ENCODE assay signal across 20 mouse cellular contexts in genomic region chr11:11818797-11819196, GRCm38 (mm10). TPM values are rescaled to one million over a fixed set of nuclear protein-coding genes. Genes with fewer than 3 reads are reported as not detected.
DNase-seq lines count a peak whose midpoint lies in the region; ATAC-seq and TF ChIP-seq lines count a peak whose summit lies in the region.
"Had no signal": no experiment of that assay in that cellular context is flagged by ENCODE, and none has a peak within 500 bp of the region (broad histone marks: within the 10 kb centered on the region; RNA-seq: fewer than 3 reads in every experiment).

No protein-coding gene starts in this region.

- H3K4me2 ChIP-seq in liver, embryonic 11.5 days = no peak overlapping the region
- no peak overlapping the region for H3K4me2 ChIP-seq in liver, embryonic 13.5 days
- H3K4me2 ChIP-seq: embryonic facial prominence, embryonic 12.5 days; limb, embryonic 15.5 days; midbrain, embryonic 13.5 days had no signal

- H3K79me2 ChIP-seq in liver, adult 2 months (ENCODE audit: control insufficient read depth, insufficient read depth, low read length) = no peaks in the 10 kb centered on the region

- no peaks in the 10 kb centered on the region for H3K9me3 ChIP-seq in liver, embryonic 11.5 days (ENCODE audit: control insufficient read depth, low read length)
- H3K9me3 ChIP-seq in liver, embryonic 13.5 days (replicated peaks) = no peaks in the 10 kb centered on the region
- H3K9me3 ChIP-seq: embryonic facial prominence, embryonic 12.5 days; limb, embryonic 15.5 days; midbrain, embryonic 13.5 days had no signal

- intact Hi-C loops in gastrocnemius, adult 2 months (cut with DNase I) = loop anchor here (5.0 to 10.0 kb wide), 3 partner anchors 474 to 716 kb away; no protein-coding TSS in a partner anchor
- intact Hi-C loops in left cerebral cortex, postnatal 36 days (cut with DNase I) = no loop called here

- no peak for ATAC-seq in liver, embryonic 11.5 days (replicated peaks; ENCODE audit: low FRiP score)
- ATAC-seq in liver, embryonic 13.5 days (ENCODE audit: low read depth) = no peak
- no peak for ATAC-seq in CD4-positive, CD25-positive, alpha-beta regulatory T cell, adult 4 months
- ATAC-seq: forebrain, postnatal 0 days; hindbrain, postnatal 0 days; intestine, postnatal 0 days; lung, postnatal 0 days; midbrain, embryonic 13.5 days had no signal

- TF ChIP-seq POLR2A in liver, adult 2 months (IDR thresholded peaks at IDR 0.05; ENCODE audit: extremely low read depth, insufficient read depth, low read length) = no peak

- no peak for TF ChIP-seq CTCF in liver, adult 2 months (IDR thresholded peaks at IDR 0.05; ENCODE audit: low read depth, low read length)
- no peak for TF ChIP-seq CTCF in gastrocnemius, adult 2 months (IDR thresholded peaks at IDR 0.05)

- WGBS in liver, adult 2 months = 30% methylated on average over 6 of the region's 6 CpGs
- 83% methylated on average over 6 of the region's 6 CpGs for WGBS in liver, embryonic 11.5 days
- 84% methylated on average over 6 of the region's 6 CpGs for WGBS in liver, embryonic 13.5 days (ENCODE audit: insufficient replicate concordance)

- DNase-seq in liver, adult 2 months (ENCODE audit: extremely low read depth, low read depth, low spot score) = peak; percentile 94
- no peak for DNase-seq in liver, embryonic 11.5 days (ENCODE audit: low spot score)
- peak; percentile 86 for DNase-seq in gastrocnemius, adult 2 months
- no peak for DNase-seq in liver, embryonic 13.5 days
- DNase-seq in left cerebral cortex, postnatal 36 days (ENCODE audit: low spot score in 2 of 2) = no peak
- DNase-seq in urinary bladder, postnatal 36 days (ENCODE audit: low spot score in 2 of 2) = no peak
- DNase-seq: adrenal gland, postnatal 10 days; cerebellum, adult 9-11 months; forebrain, postnatal 0 days; heart, postnatal 4 days; spleen, adult 18-20 months; thymus, adult 18-20 months had no signal

- H3K4me3 ChIP-seq in liver, adult 2 months (ENCODE audit: insufficient read depth, low read depth, low read length) = no peak overlapping the region
- no peak overlapping the region for H3K4me3 ChIP-seq in liver, embryonic 11.5 days (ENCODE audit: low read depth, low read length)
- peak overlapping the region; percentile 29; the same call in 1 of the 2 replicates for H3K4me3 ChIP-seq in gastrocnemius, adult 2 months
- H3K4me3 ChIP-seq in liver, embryonic 13.5 days (replicated peaks) = no peak overlapping the region
- H3K4me3 ChIP-seq: embryonic facial prominence, embryonic 12.5 days; limb, embryonic 15.5 days; midbrain, embryonic 13.5 days; myocyte had no signal

- no peaks in the 10 kb centered on the region for H3K4me1 ChIP-seq in liver, adult 2 months (ENCODE audit: control insufficient read depth, insufficient read depth, low read length)
- peaks cover 52% of the 10 kb centered on the region for H3K4me1 ChIP-seq in liver, embryonic 11.5 days (replicated peaks; ENCODE audit: control insufficient read depth, insufficient read depth, low read length)
- H3K4me1 ChIP-seq in liver, embryonic 13.5 days (replicated peaks) = peaks cover 77% of the 10 kb centered on the region

- no peak overlapping the region for H3K9ac ChIP-seq in liver, adult 2 months (ENCODE audit: low read depth, low read length)
- H3K9ac ChIP-seq in liver, embryonic 11.5 days (ENCODE audit: low read depth, low read length) = no peak overlapping the region
- no peak overlapping the region for H3K9ac ChIP-seq in liver, embryonic 13.5 days
- H3K9ac ChIP-seq: embryonic facial prominence, embryonic 12.5 days; forebrain, postnatal 0 days; limb, embryonic 15.5 days; midbrain, embryonic 13.5 days had no signal

- peaks cover 49% of the 10 kb centered on the region for H3K36me3 ChIP-seq in liver, adult 2 months (ENCODE audit: control insufficient read depth, insufficient read depth, low read length)
- no peaks in the 10 kb centered on the region for H3K36me3 ChIP-seq in liver, embryonic 11.5 days (ENCODE audit: control insufficient read depth, insufficient read depth, low read length)
- no peaks in the 10 kb centered on the region for H3K36me3 ChIP-seq in liver, embryonic 13.5 days
- H3K36me3 ChIP-seq: embryonic facial prominence, embryonic 12.5 days; limb, embryonic 15.5 days; midbrain, embryonic 13.5 days had no signal

- no peaks in the 10 kb centered on the region for H3K27me3 ChIP-seq in liver, adult 2 months (ENCODE audit: control insufficient read depth, insufficient read depth, low read length)
- H3K27me3 ChIP-seq in liver, embryonic 11.5 days (replicated peaks; ENCODE audit: control insufficient read depth, insufficient read depth, low read length) = no peaks in the 10 kb centered on the region
- no peaks in the 10 kb centered on the region for H3K27me3 ChIP-seq in liver, embryonic 13.5 days
- H3K27me3 ChIP-seq: embryonic facial prominence, embryonic 12.5 days; limb, embryonic 15.5 days; midbrain, embryonic 13.5 days had no signal

- H3K27ac ChIP-seq in liver, adult 2 months (replicated peaks; ENCODE audit: insufficient read depth, low read depth, low read length) = no peak overlapping the region
- H3K27ac ChIP-seq in liver, embryonic 11.5 days (ENCODE audit: low read depth, low read length) = no peak overlapping the region
- peak overlapping the region; percentile 86 for H3K27ac ChIP-seq in gastrocnemius, adult 2 months
- peak overlapping the region; percentile 63 for H3K27ac ChIP-seq in liver, embryonic 13.5 days
- H3K27ac ChIP-seq: embryonic facial prominence, embryonic 12.5 days; hindbrain, postnatal 0 days; limb, embryonic 15.5 days; midbrain, embryonic 13.5 days had no signal

RNA-seq across cellular contexts. Expression of gene Fignl1, which starts 10.0 kb away (rescaled TPM):
- total RNA-seq in liver, adult 2 months (2014; rRNA removed) = 0.46 and 1.3 TPM in 2 replicates
- 0.09 and 0.10 TPM in 2 replicates for polyA plus RNA-seq in liver, adult 2 months (2012; rRNA removed)
- 122 and 151 TPM in 2 replicates for polyA plus RNA-seq in liver, embryonic 11.5 days (2014; fragmentation: Nextera tagmentation; extraction: Ambion mirVana)
- total RNA-seq in gastrocnemius, adult 2 months (2021) = under 1 TPM in 1 of 2 experiments, not detected in 1; 0.22 TPM
- 107 and 133 TPM in 2 replicates for polyA plus RNA-seq in liver, embryonic 13.5 days (2015; fragmentation: Nextera tagmentation; extraction: Ambion mirVana)
- 10 to 100 TPM in 1 of 2 experiments, 1 to 10 TPM in 1; 8.3 to 13.4 TPM for polyA plus RNA-seq in CD4-positive, CD25-positive, alpha-beta regulatory T cell, adult 4 months (2017; shearing (Covaris generic))
- total RNA-seq in left cerebral cortex, postnatal 36 days (2021) = under 1 TPM; 0.49 to 0.63 TPM

Comparison
In these comparisons a context has a peak if more than half of its experiments do, and no peak if none do; other contexts are left out.
1. DNase-seq: peak in liver, adult 2 months (single experiment) and gastrocnemius, adult 2 months (single experiment); none in liver, embryonic 11.5 days (single experiment), liver, embryonic 13.5 days (single experiment), left cerebral cortex, postnatal 36 days (0 of 2) and urinary bladder, postnatal 36 days (0 of 2).
2. H3K27ac ChIP-seq: peak in gastrocnemius, adult 2 months (single experiment) and liver, embryonic 13.5 days (single experiment); none in liver, adult 2 months (single experiment) and liver, embryonic 11.5 days (single experiment).